Mouse (Mus musculus): Measurements from ENCODE around the gene Agpat1.
A peak's percentile ranks its signal among the peaks of the same experiment; 100 is the strongest.

GRCm38 (mm10) chr17:34564003-34564421, 40.0 kb upstream of the Agpat1 start, which contains the start of gene Notch4:
- TF ChIP-seq CTCF (IDR thresholded peaks at IDR 0.05) (peak; percentile 41), EP300 (IDR thresholded peaks at IDR 0.05) (peak; percentile 78)
